Mouse (Mus musculus) small intestine, adult 2 months (tissue): ENCODE measurements at regions not wholly inside any gene's neighbourhood (a gene's known extent, or its start where the extent isn't known, plus 50 kb on each side); places are given as distances from the start of the nearest gene placed in this dataset.

Experiments
- CTCF ChIP-seq: fragments of 200-500 bp; IDR thresholded peaks from 2 replicates; pipeline ENCODE4 v1.5.1; 2012; ENCODE audit warnings: low read depth, mild to moderate bottlenecking, control low read depth, inconsistent platforms, low read length, moderate library complexity, mixed read lengths; ENCODE audit not compliant: insufficient replicate concordance, insufficient read length; ENCODE audit errors: extremely low read depth
- POLR2A ChIP-seq: fragments of 200-500 bp; IDR thresholded peaks from 2 replicates; pipeline ENCODE4 v1.6.1; 2012; ENCODE audit warnings: low read depth, mild to moderate bottlenecking, control low read depth, inconsistent platforms, low read length, moderate library complexity

- TF ChIP-seq CTCF: no peak
- no peak for TF ChIP-seq POLR2A
Observed at GRCm38 (mm10) chr14:46004078-46004477, 346.1 kb upstream of the Ddhd1 start.
